Mouse (Mus musculus): ENCODE results near the gene Vegfb.

Vegfb gene

DNA sequence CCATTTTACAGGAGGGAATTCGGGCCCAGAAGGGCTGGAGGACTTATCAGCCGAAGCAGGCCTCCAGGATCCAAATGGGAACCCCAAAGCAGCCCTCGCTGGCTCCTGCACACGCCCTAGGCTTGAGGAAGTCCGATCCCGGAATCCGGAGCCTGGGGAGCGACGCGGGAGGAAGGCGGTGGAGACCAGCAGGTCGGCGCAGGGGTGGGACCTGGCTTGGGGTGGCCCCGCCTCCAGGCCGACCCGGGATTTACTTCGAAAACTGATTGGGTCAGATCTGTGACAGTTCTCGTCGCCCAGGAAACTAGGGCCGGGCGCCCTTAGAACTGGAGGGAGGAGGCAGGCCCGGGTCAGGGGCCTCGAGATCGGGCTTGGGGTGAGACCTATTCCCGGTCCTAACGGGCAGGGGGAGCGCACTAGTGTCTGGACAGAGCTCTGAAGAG, 45.2 kb downstream of the Vegfb start, which contains the start of gene Gpr137:
Gpr137 (minus strand) TSS at position 232 of the 443 bp plus-strand sequence.
- ATAC-seq (ENCODE audit: insufficient number of reproducible peaks, low FRiP score, low TSS enrichment) = peak; percentile 73

DNA sequence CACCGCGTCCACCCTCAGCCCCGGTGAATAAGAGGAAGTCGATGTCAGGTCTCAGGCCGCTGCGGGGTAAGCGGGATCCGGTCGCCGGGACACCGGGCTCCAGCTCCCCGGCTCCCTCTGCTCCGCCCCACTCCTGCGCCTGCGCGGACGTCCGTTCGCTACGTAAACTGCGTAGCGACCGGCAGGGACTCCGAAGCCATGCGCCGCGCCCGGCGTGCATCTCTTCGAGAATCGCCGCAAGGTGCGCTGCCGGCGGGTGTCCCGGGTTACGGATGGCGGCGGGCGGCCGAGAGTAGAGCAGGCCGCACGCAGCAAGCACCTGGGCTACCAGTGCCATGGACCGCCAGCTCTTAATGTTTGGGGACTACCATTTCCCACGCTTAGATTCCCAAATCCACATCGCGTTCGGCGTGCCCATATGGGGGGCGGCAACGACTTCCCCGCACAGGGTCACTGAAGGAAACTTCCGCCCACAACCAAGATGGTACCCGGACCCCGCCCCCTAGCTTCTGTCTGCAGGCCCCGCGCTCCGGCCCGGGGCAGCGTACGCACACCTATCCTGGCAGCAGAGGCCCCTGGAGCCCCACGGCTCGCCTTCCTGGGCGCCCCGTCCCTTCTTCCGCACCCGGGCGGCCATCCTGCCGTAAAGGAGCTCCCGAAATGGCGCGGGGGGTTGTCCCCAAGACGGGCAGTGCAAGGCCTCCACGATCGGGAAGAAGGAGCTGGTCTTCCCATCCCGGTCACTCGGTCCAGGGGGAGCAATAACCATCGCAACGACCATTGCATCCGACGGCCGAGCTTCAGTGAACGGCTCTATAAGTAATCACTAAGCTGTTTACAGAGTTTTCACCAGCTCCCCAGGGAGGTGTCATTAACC, 45.8 kb downstream of the Vegfb start, which contains the start of gene Bad:
Bad (plus strand) TSS at position 490 of the 877 bp plus-strand sequence.
- ATAC-seq (ENCODE audit: insufficient number of reproducible peaks, low FRiP score, low TSS enrichment) = peak; percentile 70

DNA sequence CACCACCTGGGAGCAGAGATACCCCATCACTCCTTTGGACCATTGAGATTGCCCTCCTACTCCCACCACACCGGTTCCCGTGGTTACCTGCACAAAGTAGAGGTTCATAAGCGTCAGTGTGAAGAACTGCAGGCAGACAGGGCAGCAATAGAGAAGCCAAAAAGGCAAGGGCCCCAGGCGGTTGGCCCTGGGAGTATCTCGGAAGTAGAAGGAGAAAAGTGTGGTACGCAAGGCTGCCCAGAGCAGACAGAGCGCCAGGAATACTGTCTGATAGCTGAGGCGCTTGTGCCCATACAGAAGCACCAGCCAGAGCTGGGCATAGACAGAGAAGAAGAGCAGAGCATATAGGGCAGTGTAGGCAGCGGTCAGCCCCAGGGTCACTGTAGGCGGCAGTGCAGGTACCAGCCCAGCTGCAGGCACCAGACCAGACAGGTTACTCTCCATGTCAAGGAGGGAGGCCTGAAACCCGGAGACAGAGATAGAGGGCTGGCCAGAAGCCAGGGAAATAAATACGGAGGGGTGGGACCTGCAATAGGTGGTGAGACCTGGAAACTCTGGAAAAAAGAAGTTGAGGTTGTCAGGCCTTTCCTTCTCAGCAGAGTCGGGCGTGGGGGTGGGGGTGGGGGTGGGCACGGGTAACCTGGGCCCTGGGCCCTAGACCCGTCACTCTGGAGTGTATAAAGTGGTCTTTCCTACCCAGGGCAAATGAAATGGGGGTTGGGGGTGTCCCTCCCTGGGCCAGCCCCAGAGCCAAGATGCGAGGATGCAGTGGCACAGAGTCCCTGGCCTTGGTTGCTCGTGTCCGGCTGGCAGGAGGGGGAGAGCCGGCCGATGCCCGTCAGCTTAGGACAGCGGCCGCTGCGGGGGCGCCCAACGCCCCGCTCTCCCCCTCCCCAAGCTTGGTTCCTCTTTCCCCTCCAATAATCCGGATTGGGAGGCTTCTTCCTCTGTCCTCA, 46.8 kb downstream of the Vegfb start:
- 0 out of 2 replicates have a peak, but pooled peaks have one; percentile 8 for ATAC-seq (ENCODE audit: insufficient number of reproducible peaks, low FRiP score, low TSS enrichment)

DNA sequence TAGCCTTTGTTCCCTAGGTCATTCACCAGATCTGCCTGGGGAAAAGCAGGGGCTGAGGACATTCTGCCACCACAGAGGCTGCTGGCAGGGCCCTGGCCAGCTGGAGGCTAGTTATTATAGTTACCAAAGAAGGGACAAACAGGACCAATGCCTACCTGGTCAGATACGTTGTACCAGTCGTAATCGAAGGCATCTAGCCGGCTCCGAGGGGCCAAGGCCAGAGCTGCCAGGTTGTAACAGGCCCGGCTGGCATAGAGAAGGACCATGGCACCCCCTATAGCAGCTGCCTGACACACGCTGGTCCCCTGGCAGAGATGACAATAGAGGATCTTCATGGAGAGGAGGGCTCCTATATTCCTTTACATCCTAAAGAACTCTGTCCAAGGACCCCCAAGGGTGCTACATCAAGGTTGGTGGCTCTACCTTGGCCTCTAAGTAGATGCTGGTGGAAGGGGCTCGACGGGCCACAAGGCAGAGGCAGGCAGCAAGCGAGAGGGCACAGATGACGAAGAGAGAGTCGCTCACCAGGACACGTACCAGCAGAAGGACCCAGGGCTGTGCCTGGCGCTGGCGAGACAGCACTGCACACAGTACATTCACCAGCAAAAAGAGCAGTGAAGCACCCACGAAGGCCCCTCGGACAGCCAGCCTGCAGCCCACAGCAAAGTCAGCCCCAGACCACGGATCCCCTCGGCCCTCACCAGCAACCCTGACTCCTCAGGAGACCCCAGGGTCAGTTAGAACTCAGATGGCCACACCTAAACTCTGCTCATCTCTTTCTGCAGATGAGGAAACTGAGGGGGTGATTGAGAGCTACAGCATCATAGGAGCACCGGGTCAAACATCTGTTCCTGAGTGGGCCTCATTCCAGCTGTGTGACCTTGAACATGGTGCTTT, 48.1 kb downstream of the Vegfb start:
- ATAC-seq (ENCODE audit: insufficient number of reproducible peaks, low FRiP score, low TSS enrichment) = no peak

DNA sequence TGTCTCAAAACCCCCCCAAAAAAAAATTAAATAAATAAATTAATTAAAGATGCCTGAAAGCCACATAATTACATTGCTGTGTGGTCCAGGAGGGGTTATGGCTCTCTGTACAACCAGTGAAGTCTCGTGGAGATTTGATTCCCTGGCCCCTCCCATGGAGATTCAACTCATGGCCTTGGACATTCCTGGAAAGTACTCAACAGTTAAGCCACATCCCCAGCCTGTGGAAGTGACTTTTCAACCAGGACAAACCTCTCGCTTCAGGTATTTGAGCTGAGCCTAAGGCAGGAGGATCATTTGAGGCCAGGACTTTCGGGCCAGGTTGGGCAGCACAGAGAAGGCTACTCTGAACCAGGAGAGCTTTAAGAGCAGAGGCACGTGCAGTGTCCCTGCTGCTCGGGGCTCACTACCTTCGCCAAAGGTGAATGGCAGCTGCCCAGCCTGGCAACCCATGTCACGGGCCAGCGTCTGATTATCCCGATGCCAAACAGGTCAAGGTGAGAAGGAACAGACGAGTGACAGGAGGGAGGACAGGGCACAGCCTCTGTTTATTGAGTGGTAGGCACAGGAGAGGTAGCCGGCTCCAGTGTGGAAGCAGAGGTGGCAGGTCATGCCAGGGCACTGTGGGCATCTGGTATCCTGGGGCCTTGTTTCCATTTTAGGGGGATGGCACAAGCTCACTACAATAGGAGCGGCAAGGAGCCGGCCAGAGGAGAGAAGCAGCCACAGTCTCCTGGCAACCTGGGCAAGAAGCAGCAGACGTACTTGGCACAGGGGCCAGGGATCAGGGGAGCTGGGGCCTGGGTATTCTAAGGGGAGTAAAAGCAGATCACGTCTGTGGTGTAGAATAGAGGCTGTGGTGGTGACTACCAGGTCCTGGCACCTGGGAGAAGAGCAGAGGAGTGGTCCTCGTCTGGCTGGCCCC, 49.6 kb downstream of the Vegfb start:
- no peak for ATAC-seq (ENCODE audit: insufficient number of reproducible peaks, low FRiP score, low TSS enrichment)

DNA sequence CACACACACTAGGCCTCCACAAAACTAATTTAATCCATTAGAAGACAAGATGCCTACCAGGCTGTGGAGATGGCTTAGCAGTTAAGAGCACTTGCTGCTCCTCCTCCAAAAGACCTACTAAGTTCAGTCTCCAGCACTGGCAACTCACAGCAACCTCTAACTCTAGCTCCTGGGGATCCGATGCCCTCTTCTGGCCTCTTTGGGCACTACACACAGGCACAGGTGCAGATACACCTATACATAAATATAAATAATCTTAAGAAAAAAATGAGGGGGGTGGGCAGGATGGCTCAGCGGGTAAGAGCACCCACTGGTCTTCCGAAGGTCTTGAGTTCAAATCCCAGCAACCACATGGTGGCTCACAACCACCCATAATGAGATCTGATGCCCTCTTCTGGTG, 51.2 kb downstream of the Vegfb start:
- ATAC-seq (ENCODE audit: insufficient number of reproducible peaks, low FRiP score, low TSS enrichment) = no peak

DNA sequence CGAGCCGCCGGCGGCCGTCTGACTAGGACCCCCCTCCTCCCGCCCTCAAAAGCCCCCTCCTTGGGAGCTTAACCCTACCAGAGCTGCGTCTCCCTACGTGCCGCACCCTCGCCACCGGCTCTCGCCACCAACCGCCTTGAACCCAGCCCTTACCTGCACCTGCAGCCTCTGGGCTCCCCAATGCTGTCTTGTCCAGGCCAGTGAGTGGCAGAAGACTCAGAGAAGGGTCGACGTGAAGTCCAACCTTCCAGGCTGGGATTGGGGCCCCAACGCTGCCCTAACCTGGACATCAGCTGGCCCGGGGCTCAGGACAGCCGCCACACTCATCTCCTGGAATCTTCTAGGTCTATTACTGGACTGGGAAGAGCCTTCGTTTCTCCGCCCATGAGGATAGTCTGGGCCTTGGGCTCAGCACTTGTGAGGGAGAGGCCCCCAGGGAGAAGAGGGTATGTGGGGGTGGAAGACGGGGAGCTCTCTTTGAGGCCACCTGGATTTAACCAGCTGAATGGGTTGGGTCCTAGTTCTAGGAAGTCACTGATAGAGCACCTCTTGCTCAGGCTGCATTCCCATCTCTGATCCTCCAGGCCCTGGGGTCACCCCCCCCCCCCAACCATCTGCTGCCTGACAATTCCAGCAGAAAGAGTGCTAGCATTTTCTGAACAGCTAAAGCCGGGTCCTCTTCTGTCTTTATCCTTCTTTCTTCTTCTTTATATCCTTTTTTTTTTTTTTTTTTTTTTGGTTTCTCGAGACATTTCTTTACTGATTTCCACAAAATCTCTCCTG, 53.1 kb downstream of the Vegfb start, which contains the start of gene Kcnk4:
Kcnk4 (minus strand) TSS at position 321 of the 783 bp plus-strand sequence.
- ATAC-seq (ENCODE audit: insufficient number of reproducible peaks, low FRiP score, low TSS enrichment) = no peak

DNA sequence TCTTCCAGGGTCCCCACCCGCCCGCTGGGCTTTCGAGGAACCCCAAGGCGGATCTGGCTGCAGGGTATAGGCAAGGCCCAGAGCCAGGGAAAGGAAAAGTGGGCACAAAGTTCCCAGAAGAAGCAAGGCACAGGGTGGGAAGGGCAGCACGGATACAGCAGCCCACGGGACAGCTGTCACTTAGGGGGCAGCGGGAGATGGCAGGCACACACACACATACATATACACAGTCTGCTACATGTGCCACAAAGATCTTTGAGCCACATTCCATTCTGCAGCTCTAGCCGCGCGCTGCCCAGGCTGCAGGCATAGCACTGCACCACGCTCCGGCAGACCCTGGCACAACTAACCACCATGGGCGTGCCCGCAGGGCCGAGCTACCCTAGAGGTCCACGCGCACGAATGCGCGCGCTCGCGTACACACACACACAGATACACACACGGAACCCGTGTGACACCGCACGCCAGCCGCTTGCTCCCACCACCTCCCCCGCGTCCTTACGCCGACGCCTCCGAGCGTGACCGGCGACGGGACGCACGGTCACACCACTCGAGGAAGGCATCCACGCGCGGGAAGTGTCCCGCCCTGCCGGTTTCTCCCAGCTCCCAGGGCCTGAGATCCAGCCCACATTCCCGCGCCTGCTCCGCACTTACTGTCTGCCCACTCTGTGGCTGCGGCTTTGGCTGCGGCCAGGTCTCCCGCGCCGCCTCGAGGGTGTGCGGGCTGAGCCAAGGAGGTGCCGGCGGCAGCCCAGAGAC, 53.8 kb downstream of the Vegfb start:
- ATAC-seq (ENCODE audit: insufficient number of reproducible peaks, low FRiP score, low TSS enrichment) = peak; percentile 37; the same call in 1 of the 2 replicates

DNA sequence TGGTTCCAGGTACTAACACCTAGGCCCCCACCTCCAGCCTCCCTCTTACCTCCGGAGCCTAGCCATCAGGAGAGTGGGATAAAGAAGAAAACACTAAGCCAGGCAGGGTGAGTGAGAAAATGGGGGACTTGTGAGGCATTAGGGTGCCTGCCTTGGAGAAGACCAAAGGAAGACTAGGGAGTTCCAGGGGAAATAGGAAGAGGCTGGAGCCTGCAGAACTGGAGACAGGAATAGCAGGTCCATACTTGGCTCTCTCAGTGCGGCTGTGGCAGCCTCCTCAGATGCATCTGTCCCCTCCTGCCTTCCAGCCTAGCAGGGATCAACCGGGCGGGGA, 54.4 kb downstream of the Vegfb start:
- ATAC-seq (ENCODE audit: insufficient number of reproducible peaks, low FRiP score, low TSS enrichment) = no peak
